Mouse (Mus musculus) testis, adult 2 months (tissue): Measurements from ENCODE around the gene Agpat2. TPM values are rescaled to one million over a fixed set of nuclear protein-coding genes. Genes with fewer than 3 reads are reported as not detected.

Experiments used
- H3K27ac ChIP-seq: fragments of 200-500 bp; 2 replicates; pipeline ENCODE4 v1.5.1; 2012; ENCODE audit warnings: low read depth, low read length; ENCODE audit not compliant: control insufficient read depth, insufficient read depth
- H3K27me3 ChIP-seq: fragments of 200-500 bp; 2 replicates; pipeline ENCODE4 v1.6.1; 2012; ENCODE audit warnings: mild to moderate bottlenecking, low read length, moderate library complexity; ENCODE audit not compliant: control insufficient read depth, insufficient read depth
- H3K36me3 ChIP-seq: fragments of 200-500 bp; 2 replicates; pipeline ENCODE4 v1.6.1; 2012; ENCODE audit warnings: mild to moderate bottlenecking, low read length; ENCODE audit not compliant: control insufficient read depth, insufficient read depth
- H3K4me1 ChIP-seq: fragments of 200-500 bp; 2 replicates; pipeline ENCODE4 v1.6.1; 2012; ENCODE audit warnings: low read length; ENCODE audit not compliant: control insufficient read depth, insufficient read depth
- H3K4me3 ChIP-seq: fragments of 200-500 bp; 2 replicates; pipeline ENCODE4 v1.5.1; 2012; ENCODE audit warnings: low read depth, mild to moderate bottlenecking, low read length, moderate library complexity, mixed read lengths; ENCODE audit not compliant: control insufficient read depth
- CTCF ChIP-seq: fragments of 200-500 bp; IDR thresholded peaks from 2 replicates; pipeline ENCODE4 v1.5.1; 2012; ENCODE audit warnings: low read depth, mild to moderate bottlenecking, inconsistent platforms, low read length, moderate library complexity; ENCODE audit not compliant: control insufficient read depth, insufficient read depth, insufficient replicate concordance
- POLR2A ChIP-seq: fragments of 200-500 bp; IDR thresholded peaks from 2 replicates; pipeline ENCODE4 v1.6.1; 2012; ENCODE audit warnings: low read depth, mild to moderate bottlenecking, inconsistent platforms, low read length, moderate library complexity; ENCODE audit not compliant: control insufficient read depth
- polyA plus RNA-seq: library from polyadenylated mRNA; depleted of rRNA; stranded (reverse); fragments of >200 nt; gene quantifications from 2 replicates; pipeline ENCODE4 v1.2.3, GENCODE M21; 2012

Gene Agpat2
- polyA plus RNA-seq, 1 experiment, result 223 TPM

DNA sequence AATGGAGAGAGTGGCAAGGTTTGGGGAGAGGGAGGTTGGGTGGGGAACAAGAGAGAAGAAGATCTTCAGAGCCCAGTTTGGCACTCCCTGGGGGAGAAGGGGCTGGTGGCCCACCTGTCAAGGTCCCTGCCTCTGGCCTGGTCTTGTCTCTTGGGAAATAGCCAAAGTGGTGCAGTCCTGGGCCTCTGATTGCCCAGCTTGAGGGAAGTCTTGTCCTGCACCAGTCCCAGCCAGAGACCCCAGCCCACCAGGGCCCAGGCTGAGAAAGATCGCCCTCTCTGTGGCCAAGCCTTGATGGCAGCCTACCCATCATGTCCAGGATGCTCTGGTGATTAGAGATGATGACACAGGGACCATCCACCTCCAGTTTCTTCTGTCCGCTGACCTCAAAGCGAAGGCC, 7.3 kb downstream of the Agpat2 start:
- Histone ChIP-seq H3K4me3 (no peak overlapping the region), H3K36me3 (no peaks in the 10 kb centered on the region), H3K27me3 (no peaks in the 10 kb centered on the region), H3K27ac (no peak overlapping the region), H3K4me1 (no peaks in the 10 kb centered on the region; the same call in 1 of the 2 replicates)
- no peak for TF ChIP-seq CTCF
- no peak for TF ChIP-seq POLR2A

DNA sequence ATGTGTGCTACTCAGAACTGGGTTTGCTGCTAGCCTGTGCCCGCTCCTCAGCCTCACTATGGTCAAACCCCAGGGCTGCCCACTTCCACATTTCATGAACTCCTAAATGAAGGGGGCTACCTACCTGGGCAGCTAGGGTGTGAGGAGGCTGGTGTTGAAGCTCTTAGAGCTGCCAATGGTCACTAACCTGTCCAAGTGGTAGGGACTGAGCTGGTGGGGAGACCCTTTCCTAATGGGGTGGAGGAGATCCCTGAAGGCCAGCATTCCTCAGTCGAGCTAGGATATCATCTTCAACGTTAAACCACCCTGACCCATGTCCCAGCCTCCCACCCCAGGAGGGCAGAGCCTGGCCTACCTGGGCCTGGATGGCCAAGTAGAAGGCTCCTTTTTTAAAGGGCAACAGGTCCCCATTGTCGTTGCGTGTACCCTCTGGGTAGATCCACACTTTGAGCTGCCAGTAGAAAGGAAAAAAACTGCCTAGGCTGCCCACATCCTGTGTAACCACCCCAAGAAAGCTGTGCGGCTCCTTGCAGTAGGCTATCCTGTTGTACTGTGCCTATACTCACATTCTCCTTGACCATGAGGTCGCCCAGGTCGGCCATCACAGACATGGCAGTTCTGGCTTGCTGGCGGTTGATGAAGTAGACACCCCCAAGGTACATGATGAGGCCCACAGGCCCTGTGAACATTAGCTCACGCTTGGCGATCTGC, 8.3 kb downstream of the Agpat2 start:
- no peaks in the 10 kb centered on the region; the same call in 1 of the 2 replicates for H3K4me1 ChIP-seq
- no peak overlapping the region for H3K4me3 ChIP-seq
- no peaks in the 10 kb centered on the region for H3K36me3 ChIP-seq
- H3K27ac ChIP-seq, result no peak overlapping the region
- no peaks in the 10 kb centered on the region for H3K27me3 ChIP-seq
- TF ChIP-seq CTCF (no peak), POLR2A (no peak)

DNA sequence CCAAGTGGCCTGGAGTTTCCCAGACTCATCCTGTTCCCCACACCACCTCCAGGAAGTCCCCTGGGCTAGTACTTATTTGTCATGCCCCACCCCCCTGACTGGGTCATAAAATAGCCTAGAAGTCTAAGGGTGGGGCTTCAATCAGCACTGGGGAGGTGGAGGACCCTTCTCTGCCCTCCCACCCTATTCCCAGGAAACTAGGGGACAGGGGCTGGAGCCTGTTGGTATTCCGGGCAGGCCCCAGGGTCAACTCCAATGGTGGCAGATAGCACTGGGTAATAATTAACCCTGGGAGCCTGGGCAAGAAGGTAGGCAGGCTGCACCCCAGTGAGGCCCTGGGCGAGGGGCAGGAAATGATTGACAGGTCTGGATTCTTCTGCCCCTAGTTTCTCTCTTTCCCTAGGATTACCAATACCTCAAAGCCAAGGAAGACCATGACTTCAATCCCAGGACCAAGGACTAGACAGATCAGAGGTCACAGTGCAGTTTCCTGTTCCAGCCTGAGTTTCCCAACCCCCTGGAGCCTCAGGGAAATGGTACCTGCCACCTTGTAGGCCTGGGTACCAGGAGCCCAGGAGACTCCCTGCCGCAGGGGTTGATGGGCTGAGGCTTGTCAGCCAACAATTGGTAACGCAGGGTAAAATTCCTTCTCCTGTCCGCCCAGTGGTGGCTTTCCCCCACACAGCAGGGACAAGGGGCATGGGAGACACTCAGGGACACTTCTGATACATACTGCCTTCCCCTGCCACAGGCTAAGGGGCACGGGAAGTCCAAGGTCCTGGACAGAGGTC, 9.1 kb downstream of the Agpat2 start:
- H3K4me1 ChIP-seq, result no peaks in the 10 kb centered on the region; the same call in 1 of the 2 replicates
- no peaks in the 10 kb centered on the region for H3K36me3 ChIP-seq
- no peaks in the 10 kb centered on the region for H3K27me3 ChIP-seq
- no peak for TF ChIP-seq POLR2A
- TF ChIP-seq CTCF, result no peak
- H3K4me3 ChIP-seq, result no peak overlapping the region
- H3K27ac ChIP-seq, result no peak overlapping the region

DNA sequence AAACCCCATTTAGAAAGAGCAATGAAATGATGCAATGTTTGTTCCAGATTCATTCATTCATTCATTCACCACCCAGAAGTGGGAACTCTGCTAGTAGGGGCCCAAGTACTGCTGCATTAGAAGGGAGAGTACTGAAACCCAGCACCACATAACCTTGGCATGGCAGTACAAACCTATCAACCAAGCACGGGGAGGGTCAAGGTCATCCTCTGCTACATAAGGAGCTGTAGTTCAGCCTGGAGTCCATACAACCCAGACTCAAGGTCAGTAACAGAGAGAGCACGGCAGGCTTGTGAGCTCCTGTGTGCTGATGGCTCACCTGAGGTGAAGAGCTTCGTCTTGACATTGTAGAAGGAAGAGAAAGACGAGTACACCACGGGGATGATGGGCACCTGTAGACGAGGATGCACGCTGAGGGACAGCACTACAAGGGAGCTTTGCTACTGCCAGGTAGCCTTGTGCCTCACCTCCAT, 9.7 kb downstream of the Agpat2 start:
- TF ChIP-seq CTCF, result no peak
- TF ChIP-seq POLR2A, result no peak
- H3K4me3 ChIP-seq, result no peak overlapping the region
- no peak overlapping the region for H3K27ac ChIP-seq
- no peaks in the 10 kb centered on the region for H3K36me3 ChIP-seq
- H3K4me1 ChIP-seq, result no peaks in the 10 kb centered on the region; the same call in 1 of the 2 replicates
- H3K27me3 ChIP-seq, result no peaks in the 10 kb centered on the region

DNA sequence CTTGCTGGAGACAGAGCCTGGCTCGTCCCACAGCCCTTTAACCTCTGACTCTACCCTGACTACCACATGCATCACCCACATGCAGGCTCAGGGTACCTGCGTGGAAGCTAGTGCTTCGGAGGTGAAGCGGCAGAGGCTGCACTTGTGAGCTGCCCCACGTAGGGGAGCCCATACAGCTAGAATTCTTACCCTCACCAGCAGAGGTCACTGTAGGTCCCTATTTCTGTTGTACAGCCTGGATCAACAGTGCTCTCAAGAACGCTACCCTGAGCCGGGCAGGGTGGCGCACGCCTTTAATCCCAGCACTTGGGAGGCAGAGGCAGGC, 10.2 kb downstream of the Agpat2 start:
- Histone ChIP-seq H3K36me3 (no peaks in the 10 kb centered on the region), H3K4me3 (no peak overlapping the region), H3K4me1 (no peaks in the 10 kb centered on the region; the same call in 1 of the 2 replicates), H3K27ac (no peak overlapping the region), H3K27me3 (no peaks in the 10 kb centered on the region)
- TF ChIP-seq CTCF (peak; percentile 13; the same call in 1 of the 2 replicates), POLR2A (no peak)

DNA sequence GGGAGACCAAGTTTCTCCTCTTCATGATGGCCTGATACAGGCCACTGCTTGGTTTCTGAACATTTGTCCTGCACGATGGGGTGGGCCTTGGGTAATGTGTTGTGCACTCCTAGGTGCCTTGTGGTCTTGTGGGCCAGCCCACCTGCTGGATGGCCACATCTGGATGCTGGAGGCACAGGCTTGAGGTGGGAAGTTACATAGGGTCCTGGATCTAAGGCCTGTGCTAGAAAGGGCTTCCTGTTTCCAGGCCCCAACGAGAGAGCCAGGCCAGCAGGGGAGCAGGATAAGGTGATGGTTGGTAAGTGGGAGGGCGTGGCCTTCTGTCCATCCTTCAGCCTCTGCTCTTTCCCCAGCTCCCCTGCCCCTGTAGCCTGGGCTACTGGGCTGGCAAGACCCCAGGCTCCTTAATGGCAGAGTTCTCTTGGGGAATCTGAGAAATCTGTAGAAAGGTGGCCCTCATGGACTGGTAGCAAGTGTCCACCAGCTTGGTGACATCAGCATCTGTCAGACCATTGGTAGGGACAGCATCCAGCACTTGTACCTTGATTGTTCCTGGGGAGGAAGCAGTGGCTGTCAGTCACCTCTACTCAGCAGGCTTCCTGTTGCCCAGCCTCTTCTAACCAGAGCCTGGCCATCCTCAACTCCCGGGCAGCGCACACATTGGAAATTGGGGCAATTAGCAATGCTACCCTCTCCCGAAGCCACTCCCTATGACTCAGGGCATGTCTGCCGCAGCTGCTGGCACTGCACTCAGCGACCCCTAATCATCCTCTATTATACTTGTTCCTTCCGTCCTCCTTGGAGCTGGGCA, 10.8 kb downstream of the Agpat2 start:
- no peak overlapping the region for H3K27ac ChIP-seq
- no peaks in the 10 kb centered on the region for H3K27me3 ChIP-seq
- TF ChIP-seq POLR2A, result no peak
- no peak for TF ChIP-seq CTCF
- no peaks in the 10 kb centered on the region for H3K36me3 ChIP-seq
- no peaks in the 10 kb centered on the region; the same call in 1 of the 2 replicates for H3K4me1 ChIP-seq
- no peak overlapping the region for H3K4me3 ChIP-seq

DNA sequence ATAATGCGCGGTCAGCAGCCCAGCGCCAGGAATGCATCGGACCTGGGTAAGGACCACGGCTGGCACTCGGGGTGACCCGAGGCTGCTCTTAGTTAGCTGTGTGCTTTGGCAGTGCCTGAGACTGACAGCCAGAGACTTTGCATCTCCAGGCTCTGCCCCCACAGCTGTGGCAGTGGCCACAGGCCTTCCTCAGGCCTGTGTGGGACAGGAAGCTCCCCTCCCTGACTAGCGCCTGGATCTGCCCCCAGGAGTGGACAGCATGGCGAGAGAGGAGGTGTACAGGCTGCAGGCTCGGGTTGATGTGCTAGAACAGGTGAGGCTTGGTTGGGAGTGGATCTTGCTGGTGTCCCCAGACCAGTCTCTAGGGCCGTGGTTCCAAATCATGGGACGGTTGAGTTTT, 12.8 kb downstream of the Agpat2 start:
- Histone ChIP-seq H3K4me1 (peaks cover 3% of the 10 kb centered on the region), H3K36me3 (no peaks in the 10 kb centered on the region), H3K27ac (no peak overlapping the region), H3K27me3 (no peaks in the 10 kb centered on the region), H3K4me3 (no peak overlapping the region)
- TF ChIP-seq CTCF, result no peak
- TF ChIP-seq POLR2A, result no peak
